Mouse (Mus musculus) heart, postnatal 25 days (tissue): Measurements from ENCODE around the gene Gm12169. TPM values are rescaled to one million over a fixed set of nuclear protein-coding genes. Genes with fewer than 3 reads are reported as not detected.

ENCODE experiments used
- total RNA-seq, 2 experiments: library from RNA; stranded (reverse); gene quantifications; 2 replicates each; pipeline ENCODE4 v1.2.3; 2021

The Gm12169 gene
- total RNA-seq, 2 experiments from 2014 or later: not detected

Other genes with a start within 250 kb of the Gm12169 start
- 10 to 100 TPM; 54.1 to 55.3 TPM for gene Cyfip2, start 211.4 kb upstream of the Gm12169 start, total RNA-seq
- under 1 TPM; 0.16 to 0.31 TPM for gene Itk, start 134.7 kb upstream of the Gm12169 start, total RNA-seq
- gene Fam71b, start 127.7 kb upstream of the Gm12169 start, total RNA-seq: not detected
- 10 to 100 TPM; 14.6 to 16.9 TPM for gene Med7, start 87.3 kb upstream of the Gm12169 start, total RNA-seq
- gene Havcr2, start 69.3 kb upstream of the Gm12169 start, total RNA-seq: under 1 TPM; 0.28 to 0.36 TPM
- not detected for gene BC053393, start 47.3 kb downstream of the Gm12169 start, total RNA-seq
- gene Dppa1, start 105.0 kb downstream of the Gm12169 start, total RNA-seq: not detected
- not detected for gene Timd2, start 182.8 kb downstream of the Gm12169 start, total RNA-seq
- not detected for gene Havcr1, start 210.9 kb downstream of the Gm12169 start, total RNA-seq